Mouse (Mus musculus): Measurements from ENCODE around the gene Frmd6. TPM values are rescaled to one million over a fixed set of nuclear protein-coding genes. Genes with fewer than 3 reads are reported as not detected.

The Frmd6 gene
- polyA plus RNA-seq, 1 experiment from 2014 or later: 16.8 TPM

DNA sequence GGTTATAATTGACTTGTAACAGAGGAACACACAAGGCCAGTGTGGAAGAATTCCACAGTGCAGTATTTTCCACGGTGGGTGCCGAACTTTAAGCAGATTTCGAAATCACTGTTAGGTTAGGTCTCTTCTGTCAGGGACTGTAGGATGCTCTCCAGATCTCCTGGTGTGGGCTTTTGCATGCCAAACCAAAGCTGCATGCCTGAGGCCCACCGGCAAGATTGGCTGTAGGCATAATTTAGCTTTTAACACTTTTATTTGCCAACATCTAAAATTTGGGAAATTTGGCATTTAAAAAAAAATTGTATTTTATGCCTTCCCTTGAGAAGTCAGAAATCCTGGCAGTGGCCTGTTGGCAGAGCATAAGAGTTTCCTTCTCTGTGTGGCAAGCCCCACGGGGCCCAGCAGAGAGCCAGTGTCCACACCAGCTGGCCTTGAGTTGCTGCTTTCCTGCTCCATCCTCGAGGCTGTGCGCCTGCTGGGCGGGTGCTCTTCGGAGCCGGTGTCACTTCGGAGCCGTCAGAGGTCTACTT lies 12.5 kb downstream of the Frmd6 start:
- DNase-seq (ENCODE audit: low spot score): no peak
- 73% methylated on average over 12 of the region's 12 CpGs for WGBS

DNA sequence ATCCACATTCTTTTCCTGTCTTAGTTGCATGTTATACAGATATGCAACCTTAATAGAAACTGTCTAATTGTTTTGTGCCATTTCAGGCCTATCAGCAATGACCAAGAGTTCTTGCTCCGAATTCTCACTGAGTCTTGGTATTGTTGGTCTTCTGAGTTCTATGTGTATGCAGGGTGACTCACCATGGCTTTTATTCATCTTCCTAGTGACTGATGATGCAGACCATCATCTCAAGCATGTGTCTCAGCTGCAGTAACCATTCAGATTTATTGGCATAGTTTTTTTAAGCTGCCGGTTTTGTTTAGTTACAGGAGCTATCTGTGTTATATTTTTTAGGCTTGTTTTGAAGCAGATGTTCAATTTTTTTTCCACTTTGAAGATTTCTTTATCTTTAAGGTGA lies 20.1 kb downstream of the Frmd6 start:
- Histone ChIP-seq H3K4me3 (no peak overlapping the region), H3K4me1 (replicated peaks) (peaks cover 11% of the 10 kb centered on the region), H3K27ac (no peak overlapping the region), H3K27me3 (ENCODE audit: insufficient read depth, poor library complexity, severe bottlenecking) (no peaks in the 10 kb centered on the region), H3K9me3 (peaks cover 5% of the 10 kb centered on the region; the same call in 1 of the 2 replicates), H3K36me3 (0 out of 2 replicates have a peak, but pooled peaks cover 8% of the 10 kb centered on the region)
- DNase-seq (ENCODE audit: low spot score): no peak
- WGBS: 96% methylated on average over 2 of the region's 2 CpGs

More for the DNA sequence above, 12.5 kb downstream of the Frmd6 start:
- Histone ChIP-seq H3K4me1 (replicated peaks) (peaks cover 5% of the 10 kb centered on the region; the same call in 1 of the 2 replicates), H3K27ac (no peak overlapping the region), H3K4me3 (no peak overlapping the region), H3K9me3 (peaks cover 5% of the 10 kb centered on the region; the same call in 1 of the 2 replicates), H3K36me3 (0 out of 2 replicates have a peak, but pooled peaks cover 8% of the 10 kb centered on the region), H3K27me3 (ENCODE audit: insufficient read depth, poor library complexity, severe bottlenecking) (no peaks in the 10 kb centered on the region)

DNA sequence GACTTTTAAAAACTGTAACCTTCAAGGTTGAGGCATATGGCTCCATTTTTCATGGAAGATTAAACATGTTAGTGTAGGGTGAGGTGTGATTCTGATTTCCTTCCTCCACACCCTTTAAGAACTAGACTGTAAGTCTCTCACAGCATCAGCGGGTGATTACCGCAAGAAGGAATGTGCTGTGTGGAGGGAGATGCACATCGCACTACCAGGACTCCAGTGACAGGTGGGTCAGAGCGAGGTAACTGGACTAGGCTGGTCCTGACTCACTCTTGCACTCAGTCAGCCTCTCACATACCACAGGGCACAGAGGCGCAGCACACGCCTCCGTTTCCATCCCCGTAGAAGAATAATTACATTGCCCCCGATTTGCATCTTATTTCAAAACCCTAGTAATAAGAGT lies 23.7 kb downstream of the Frmd6 start:
- Histone ChIP-seq H3K4me1 (replicated peaks) (peaks cover 27% of the 10 kb centered on the region), H3K27ac (no peak overlapping the region), H3K27me3 (ENCODE audit: insufficient read depth, poor library complexity, severe bottlenecking) (no peaks in the 10 kb centered on the region), H3K4me3 (no peak overlapping the region), H3K9me3 (no peaks in the 10 kb centered on the region), H3K36me3 (no peaks in the 10 kb centered on the region)
- no peak for DNase-seq (ENCODE audit: low spot score)
- WGBS: 91% methylated on average over 9 of the region's 9 CpGs

DNA sequence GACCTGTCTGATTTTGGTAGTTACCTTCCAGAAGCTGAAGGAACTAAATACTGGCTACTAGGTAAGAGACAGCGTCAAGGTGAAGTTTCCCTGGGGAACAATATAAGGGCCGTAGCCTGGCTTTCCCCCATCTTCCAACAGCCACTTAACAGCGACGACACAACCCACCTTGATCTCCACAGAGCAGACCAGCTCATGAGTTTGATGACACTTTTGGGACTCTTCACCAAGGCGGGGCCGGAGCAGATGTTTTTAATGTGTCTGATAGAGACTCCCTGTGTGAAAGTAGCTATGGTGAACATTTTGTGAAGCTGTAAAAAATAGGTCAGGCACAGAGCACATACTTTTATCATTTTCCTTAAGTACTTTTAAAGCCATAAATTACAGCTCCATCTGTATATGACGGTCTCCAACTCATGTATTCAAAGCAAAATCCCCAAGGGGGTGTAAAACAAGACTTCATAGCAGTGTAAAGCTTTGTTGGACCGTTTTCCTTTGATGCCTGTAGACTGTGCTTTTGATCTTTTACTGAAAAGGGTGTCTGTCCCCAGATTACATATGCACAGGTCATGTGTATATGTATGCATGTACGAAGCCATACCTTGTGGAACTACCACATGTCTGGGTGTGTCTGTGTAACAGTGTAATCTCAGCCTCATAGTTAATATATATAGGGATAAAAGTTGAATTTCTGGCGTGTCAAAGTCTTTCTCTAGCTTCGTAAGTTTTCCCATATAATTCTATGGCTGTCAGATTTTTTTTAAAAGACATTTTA lies 24.4 kb downstream of the Frmd6 start:
- Histone ChIP-seq H3K36me3 (no peaks in the 10 kb centered on the region), H3K27ac (no peak overlapping the region), H3K4me1 (replicated peaks) (peaks cover 32% of the 10 kb centered on the region), H3K27me3 (ENCODE audit: insufficient read depth, poor library complexity, severe bottlenecking) (no peaks in the 10 kb centered on the region), H3K9me3 (no peaks in the 10 kb centered on the region), H3K4me3 (no peak overlapping the region)
- 84% methylated on average over 11 of the region's 11 CpGs for WGBS
- DNase-seq (ENCODE audit: low spot score): no peak

DNA sequence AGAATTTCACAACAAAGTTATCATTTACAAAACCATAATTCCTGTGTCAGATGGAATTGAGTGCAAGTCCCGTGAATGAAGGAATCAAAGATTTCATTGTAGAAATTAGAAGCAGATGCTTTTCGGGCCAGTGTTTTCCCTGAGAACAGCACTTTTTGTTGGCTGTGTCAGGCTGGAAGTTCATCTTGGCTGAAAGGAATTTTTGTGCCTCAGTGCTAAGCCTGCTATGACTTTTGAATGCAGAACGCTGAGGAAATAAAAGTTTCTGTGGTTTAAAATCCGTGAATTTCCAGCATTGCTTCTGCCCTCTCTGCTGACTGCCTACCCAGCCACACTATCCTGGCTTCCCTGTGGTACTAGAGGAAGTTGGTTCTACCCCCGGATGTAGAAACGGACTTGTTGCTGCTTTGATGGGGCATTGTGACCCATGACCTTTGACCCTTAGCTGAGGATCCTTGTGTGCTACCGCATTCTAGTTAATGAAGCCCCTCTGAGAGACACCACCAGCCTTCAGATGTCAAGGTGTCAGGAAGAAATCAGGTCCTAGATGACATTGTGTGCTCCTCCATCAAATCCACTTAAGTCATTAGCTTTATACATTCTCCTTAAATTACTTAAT lies 26.1 kb downstream of the Frmd6 start:
- Histone ChIP-seq H3K36me3 (no peaks in the 10 kb centered on the region), H3K9me3 (no peaks in the 10 kb centered on the region), H3K4me1 (replicated peaks) (peaks cover 32% of the 10 kb centered on the region), H3K4me3 (no peak overlapping the region), H3K27me3 (ENCODE audit: insufficient read depth, poor library complexity, severe bottlenecking) (no peaks in the 10 kb centered on the region), H3K27ac (no peak overlapping the region)
- peak; percentile 20 for DNase-seq (ENCODE audit: low spot score)
- 39% methylated on average over 7 of the region's 7 CpGs for WGBS

DNA sequence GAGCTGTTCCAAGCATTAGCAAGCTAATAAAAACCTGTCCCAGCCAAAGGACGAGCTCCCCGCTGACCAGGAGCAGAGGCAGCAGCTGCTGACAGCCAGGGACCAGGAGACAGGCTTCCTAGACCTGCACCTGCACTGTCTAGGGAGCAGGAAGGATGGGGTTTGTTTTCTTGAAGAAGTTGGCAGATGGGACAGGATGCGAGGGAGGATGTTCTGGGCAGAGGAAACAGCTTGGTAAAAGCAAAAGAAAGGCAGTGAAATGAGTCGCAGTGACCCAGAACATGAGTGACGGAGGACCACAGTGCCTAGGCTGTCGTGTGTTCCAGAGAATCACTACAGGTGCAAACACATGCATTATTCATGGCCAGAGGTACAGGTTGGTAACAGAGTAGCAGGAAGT lies 27.7 kb downstream of the Frmd6 start:
- Histone ChIP-seq H3K27ac (no peak overlapping the region), H3K4me3 (no peak overlapping the region), H3K27me3 (ENCODE audit: insufficient read depth, poor library complexity, severe bottlenecking) (no peaks in the 10 kb centered on the region), H3K36me3 (no peaks in the 10 kb centered on the region), H3K4me1 (replicated peaks) (peaks cover 32% of the 10 kb centered on the region), H3K9me3 (no peaks in the 10 kb centered on the region)
- DNase-seq (ENCODE audit: low spot score): no peak
- WGBS: 52% methylated on average over 6 of the region's 6 CpGs

DNA sequence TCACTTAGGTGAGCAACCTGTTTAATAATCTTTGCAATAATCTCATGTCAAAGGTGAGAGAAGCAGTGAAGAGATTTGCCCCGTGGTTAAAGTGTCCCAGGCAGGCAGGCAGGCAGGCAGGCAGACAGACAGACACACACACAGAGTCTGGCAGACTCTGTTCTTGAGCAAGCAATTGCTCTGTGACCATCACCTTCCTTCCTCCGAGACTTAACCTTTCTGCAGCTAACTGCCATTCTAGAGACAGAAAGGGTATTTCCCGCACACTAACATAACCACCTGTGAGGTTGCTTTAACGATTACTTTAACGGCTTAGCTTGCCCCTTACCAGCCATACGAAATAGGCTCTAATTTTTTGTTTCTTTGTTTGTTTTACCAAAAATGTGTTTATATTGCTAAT lies 30.4 kb downstream of the Frmd6 start:
- no peak overlapping the region for H3K27ac ChIP-seq
- 84% methylated on average over 6 of the region's 6 CpGs for WGBS
- H3K27me3 ChIP-seq (ENCODE audit: insufficient read depth, poor library complexity, severe bottlenecking): no peaks in the 10 kb centered on the region
- DNase-seq (ENCODE audit: low spot score): no peak
- no peak overlapping the region for H3K4me3 ChIP-seq
- no peaks in the 10 kb centered on the region for H3K9me3 ChIP-seq
- no peaks in the 10 kb centered on the region for H3K36me3 ChIP-seq
- H3K4me1 ChIP-seq (replicated peaks): peaks cover 21% of the 10 kb centered on the region

DNA sequence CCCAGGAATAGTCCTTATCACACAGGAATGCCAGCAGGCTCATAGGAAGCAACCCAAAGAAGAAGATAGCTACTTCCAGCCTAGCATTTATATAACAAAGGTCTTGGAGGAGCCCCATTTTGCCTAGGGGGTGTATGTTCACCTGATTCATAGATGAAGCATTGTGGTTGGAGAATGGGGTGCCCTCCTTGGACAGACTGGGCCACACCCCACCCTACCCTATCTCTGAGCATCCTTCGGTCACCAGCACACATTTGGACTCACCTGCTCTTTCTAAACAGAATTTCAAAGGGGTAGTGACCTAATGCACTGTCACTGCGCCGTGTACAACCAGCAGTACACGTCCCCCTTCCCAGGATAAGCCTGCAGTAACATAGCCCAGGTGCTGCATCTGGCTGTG lies 31.5 kb downstream of the Frmd6 start:
- Histone ChIP-seq H3K36me3 (no peaks in the 10 kb centered on the region), H3K4me3 (no peak overlapping the region), H3K27me3 (ENCODE audit: insufficient read depth, poor library complexity, severe bottlenecking) (no peaks in the 10 kb centered on the region), H3K27ac (no peak overlapping the region), H3K4me1 (replicated peaks) (peaks cover 15% of the 10 kb centered on the region), H3K9me3 (no peaks in the 10 kb centered on the region)
- 95% methylated on average over 4 of the region's 4 CpGs for WGBS
- no peak for DNase-seq (ENCODE audit: low spot score)

DNA sequence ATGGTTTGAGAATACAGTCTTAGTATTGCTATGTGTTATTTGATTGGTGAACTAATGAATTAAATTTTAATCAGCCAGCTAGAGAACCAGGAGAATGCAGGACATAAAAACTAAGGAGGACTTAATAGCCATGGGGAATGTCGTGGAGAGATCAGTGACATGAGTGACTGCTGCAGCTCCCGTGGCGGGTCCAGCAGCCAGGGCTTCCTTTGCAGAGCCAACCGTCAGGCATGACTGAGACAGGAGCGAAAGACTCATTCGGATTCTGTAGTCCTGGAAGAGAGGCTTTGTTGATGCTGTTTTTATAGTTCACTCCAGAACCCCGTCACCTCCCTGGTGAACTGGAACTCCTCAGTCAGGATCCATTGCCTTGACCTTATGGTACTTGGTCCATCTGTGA lies 38.0 kb downstream of the Frmd6 start:
- no peaks in the 10 kb centered on the region for H3K9me3 ChIP-seq
- 0 out of 2 replicates have a peak, but pooled peaks cover 8% of the 10 kb centered on the region for H3K36me3 ChIP-seq
- H3K27ac ChIP-seq: no peak overlapping the region
- no peak overlapping the region for H3K4me3 ChIP-seq
- 75% methylated on average over 7 of the region's 7 CpGs for WGBS
- H3K27me3 ChIP-seq (ENCODE audit: insufficient read depth, poor library complexity, severe bottlenecking): no peaks in the 10 kb centered on the region
- H3K4me1 ChIP-seq (replicated peaks): peaks cover 11% of the 10 kb centered on the region
- DNase-seq (ENCODE audit: low spot score): no peak

DNA sequence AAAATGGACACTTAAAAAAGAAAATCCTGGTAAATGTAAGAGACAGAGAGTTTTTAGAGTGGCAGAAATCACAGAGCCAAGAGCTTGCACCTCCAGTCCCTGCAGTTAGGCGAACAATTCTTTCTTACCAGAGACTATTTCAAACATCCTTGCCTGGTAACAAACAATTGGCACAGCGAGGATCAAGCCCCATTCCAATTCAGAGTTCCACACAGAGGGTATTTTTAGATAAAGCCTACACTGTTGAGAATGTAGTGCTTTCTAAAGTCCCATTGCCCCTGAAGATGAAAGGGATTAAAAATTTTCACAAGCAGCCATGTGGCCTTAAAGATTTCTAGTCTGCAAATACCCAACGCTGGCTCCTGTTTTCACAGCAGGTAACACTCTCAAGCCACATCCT lies 42.5 kb downstream of the Frmd6 start:
- H3K4me3 ChIP-seq: no peak overlapping the region
- 60% methylated on average over 3 of the region's 3 CpGs for WGBS
- DNase-seq (ENCODE audit: low spot score): no peak

DNA sequence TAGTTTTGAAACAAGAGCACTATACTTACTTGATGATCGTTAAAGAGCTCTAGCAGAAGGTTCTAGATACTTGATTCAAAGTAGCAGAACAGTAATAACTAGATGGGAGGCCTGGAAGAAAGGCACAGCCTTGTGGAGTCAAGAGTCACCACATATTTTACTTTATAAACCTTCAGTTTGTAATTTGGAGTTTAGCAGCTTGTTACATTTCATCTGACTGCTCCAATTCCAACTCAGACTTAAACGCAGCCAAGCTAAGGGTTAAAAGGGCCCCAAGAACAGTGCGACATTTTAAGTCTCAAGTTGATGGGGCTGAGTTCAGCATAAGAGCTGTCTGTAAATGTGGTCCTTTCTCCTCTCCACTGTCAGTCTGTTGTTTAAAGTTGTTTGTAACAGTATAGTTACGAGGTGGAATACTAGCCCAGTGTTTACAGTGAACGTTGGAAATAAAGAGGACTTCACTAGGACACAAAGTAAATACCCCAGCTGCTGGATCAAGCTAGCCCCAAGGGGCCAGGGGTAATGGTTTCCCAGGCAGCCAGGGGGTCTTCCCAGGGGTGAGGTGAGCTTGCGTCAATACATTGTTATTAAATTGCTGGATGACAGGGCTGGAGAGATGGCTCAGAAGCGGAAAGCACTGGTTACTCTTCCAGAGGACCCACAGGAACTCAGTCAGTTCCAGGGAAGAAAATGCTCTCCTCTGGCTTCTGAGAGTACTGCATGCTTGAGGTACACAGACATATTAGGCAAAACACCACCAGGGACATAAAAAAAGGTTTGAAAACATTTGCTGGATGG lies 43.1 kb downstream of the Frmd6 start:
- H3K27me3 ChIP-seq (ENCODE audit: insufficient read depth, poor library complexity, severe bottlenecking): no peaks in the 10 kb centered on the region
- DNase-seq (ENCODE audit: low spot score): no peak
- H3K27ac ChIP-seq: peak overlapping the region; percentile 4; the same call in 1 of the 2 replicates
- peaks cover 20% of the 10 kb centered on the region for H3K4me1 ChIP-seq (replicated peaks)
- no peak overlapping the region for H3K4me3 ChIP-seq
- no peaks in the 10 kb centered on the region for H3K9me3 ChIP-seq
- WGBS: 51% methylated on average over 7 of the region's 7 CpGs
- H3K36me3 ChIP-seq: 0 out of 2 replicates have a peak, but pooled peaks cover 8% of the 10 kb centered on the region

More for the DNA sequence above, 42.5 kb downstream of the Frmd6 start:
- no peak overlapping the region for H3K27ac ChIP-seq
- 0 out of 2 replicates have a peak, but pooled peaks cover 8% of the 10 kb centered on the region for H3K36me3 ChIP-seq
- peaks cover 21% of the 10 kb centered on the region for H3K4me1 ChIP-seq (replicated peaks)
- no peaks in the 10 kb centered on the region for H3K27me3 ChIP-seq (ENCODE audit: insufficient read depth, poor library complexity, severe bottlenecking)
- no peaks in the 10 kb centered on the region for H3K9me3 ChIP-seq

DNA sequence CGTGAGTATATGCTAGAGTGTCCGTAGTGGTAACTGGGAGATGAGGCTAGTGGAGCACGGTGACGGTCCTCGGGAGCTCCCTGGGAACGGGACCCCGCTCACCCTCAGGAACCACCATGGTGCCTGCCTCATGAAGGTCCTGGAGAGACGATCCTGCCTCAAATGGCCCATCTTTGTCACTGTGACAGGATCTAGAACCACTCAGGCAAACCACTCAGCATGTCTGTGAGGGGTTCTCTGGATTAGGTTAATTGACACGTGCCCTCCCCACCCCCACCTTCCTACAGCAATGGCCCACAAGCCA lies 43.6 kb downstream of the Frmd6 start:
- WGBS: 81% methylated on average over 9 of the region's 9 CpGs
- Histone ChIP-seq H3K36me3 (0 out of 2 replicates have a peak, but pooled peaks cover 4% of the 10 kb centered on the region), H3K4me1 (replicated peaks) (peaks cover 15% of the 10 kb centered on the region), H3K27me3 (ENCODE audit: insufficient read depth, poor library complexity, severe bottlenecking) (no peaks in the 10 kb centered on the region), H3K27ac (peak overlapping the region; percentile 4; the same call in 1 of the 2 replicates), H3K4me3 (no peak overlapping the region), H3K9me3 (no peaks in the 10 kb centered on the region)
- no peak for DNase-seq (ENCODE audit: low spot score)

Data from hindbrain, embryonic 10.5 days (tissue).